Mouse (Mus musculus): ENCODE data around the gene Atp13a2.

Gene Atp13a2

GRCm38 (mm10) chr4:140986711-140987395, at the start of gene Atp13a2:
Gene Atp13a2, plus strand, starts transcription at chr4:140986873.
- peak; percentile 36 to 78 for DNase-seq (ENCODE audit: low read depth in 1 of 2, low spot score in 2 of 2)

DNA sequence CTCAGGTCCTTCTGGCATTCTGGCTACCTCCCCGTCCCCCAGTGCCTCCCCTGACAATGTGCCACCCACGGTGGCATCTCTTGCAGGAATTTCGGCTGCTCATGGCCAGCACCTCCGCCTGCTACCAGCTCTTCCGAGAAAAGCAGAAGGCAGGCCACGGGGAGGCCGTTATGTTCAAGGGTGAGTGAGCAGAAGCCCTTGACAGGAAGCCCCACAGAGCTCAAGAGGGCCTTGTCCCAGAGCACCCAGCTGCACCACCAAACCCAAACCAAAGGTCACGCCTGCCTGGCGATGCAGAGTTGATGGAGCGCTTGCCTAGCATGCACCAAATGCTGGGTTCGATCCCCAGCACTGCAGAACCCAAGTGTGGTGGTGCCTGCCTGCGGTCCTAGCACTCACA, 42.3 kb upstream of the Atp13a2 start:
- no peak for DNase-seq (ENCODE audit: low read depth in 1 of 2, low spot score in 2 of 2)

DNA sequence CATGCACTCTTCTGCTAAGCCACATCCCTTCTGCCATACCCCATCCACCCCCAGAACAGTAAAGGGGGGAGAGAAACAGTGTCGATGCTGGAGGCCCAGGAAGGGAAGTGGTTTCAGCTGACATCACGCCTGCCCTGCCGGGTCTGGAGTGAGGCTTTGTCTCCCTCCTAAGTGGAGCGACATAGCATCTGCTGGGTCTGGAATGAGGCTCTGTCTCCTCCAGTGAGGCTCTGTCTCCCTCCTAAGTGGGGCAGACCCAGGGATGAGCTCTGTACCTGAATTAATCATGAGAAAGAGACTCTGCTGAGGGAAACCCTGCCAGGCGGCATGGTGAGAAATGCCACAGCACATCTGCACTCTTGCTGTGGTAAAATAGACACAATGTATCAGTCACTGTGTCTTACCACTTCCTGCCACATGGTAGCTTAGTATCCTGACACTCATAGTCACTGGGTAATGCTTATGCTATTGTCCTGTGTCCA, 41.7 kb upstream of the Atp13a2 start:
- DNase-seq (ENCODE audit: low read depth in 1 of 2, low spot score in 2 of 2) = peak in 1 of 2 experiments; percentile 42

DNA sequence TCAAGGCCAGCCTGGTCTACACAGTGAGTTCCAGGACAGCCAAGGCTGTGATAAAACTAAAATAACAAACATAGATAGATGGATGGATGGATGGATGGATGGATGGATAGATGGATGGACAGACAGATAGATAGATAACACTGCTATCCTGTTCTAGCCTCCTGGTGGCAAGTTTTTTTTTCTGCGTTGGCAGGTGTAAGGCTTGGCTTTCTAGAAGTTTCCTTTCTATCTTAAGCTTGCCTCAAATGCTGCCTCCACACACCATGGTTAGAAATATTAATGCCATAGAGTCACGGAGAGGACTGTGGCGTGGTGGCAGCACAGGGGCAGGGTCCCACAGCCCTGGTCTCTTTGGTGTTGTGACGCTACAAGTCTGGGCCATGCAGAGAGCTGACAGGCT, 41.1 kb upstream of the Atp13a2 start:
- no peak for DNase-seq (ENCODE audit: low read depth in 1 of 2, low spot score in 2 of 2)

GRCm38 (mm10) chr4:140946048-140946447, 40.6 kb upstream of the Atp13a2 start:
- no peak for DNase-seq (ENCODE audit: low read depth in 1 of 2, low spot score in 2 of 2)

DNA sequence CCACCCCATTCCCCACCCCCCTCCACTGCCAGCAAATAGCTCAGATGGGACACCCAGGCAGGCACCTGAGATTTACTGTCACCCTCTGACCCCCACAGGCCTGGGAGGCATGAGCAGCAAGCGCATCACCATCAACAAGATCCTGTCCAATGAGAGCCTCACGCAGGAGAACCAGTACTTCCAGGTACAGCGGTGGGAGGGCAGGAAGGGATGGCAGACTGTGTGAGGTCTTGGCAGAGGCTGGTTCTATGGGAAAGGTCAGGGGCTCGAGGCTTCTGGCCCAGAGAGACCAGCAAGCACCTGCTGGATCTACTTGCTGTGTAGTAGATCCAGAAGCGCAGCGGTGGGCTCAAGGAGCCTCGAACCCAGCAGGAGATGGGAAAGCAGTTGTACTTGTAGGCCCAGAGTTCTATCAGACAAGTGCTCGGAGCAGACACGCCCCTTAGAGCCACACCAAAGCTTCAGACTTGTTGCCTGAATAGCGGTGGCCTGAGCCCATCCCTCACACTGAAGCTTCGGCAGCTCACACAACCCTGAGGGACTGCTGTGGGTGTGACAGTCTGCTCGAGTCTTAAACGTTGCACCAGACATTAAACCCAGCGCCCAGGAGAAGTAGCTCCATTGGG, 40.0 kb upstream of the Atp13a2 start:
- no peak for DNase-seq (ENCODE audit: low read depth in 1 of 2, low spot score in 2 of 2)

- no peak for DNase-seq (ENCODE audit: low read depth in 1 of 2, low spot score in 2 of 2)
These were observed 38.9 kb upstream of the Atp13a2 start for GRCm38 (mm10) chr4:140947487-140948440.

DNA sequence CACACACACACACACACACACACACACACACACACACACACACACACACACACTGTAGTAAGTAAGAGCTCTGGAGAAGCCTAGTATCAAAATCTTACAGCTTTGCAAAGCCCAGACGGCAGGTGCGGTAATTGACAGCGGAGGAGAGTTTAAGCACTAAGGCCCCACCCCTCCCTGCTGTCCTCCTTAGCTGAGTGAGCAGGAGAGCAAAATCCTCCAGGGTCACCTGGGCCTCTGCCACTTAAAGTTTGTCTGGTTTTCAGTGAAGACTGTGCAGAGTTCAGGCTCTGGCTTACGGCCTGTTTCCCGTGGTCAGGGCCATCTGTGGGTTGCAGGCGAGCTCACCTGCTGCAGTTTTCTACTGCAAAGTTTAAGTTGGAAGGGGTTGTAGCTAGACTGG, 38.2 kb upstream of the Atp13a2 start:
- DNase-seq (ENCODE audit: low read depth in 1 of 2, low spot score in 2 of 2) = no peak

- no peak for DNase-seq (ENCODE audit: low read depth in 1 of 2, low spot score in 2 of 2)
These were observed 37.6 kb upstream of the Atp13a2 start for GRCm38 (mm10) chr4:140949052-140949451.

- no peak for DNase-seq (ENCODE audit: low read depth in 1 of 2, low spot score in 2 of 2)
These were observed 37.1 kb upstream of the Atp13a2 start for GRCm38 (mm10) chr4:140949616-140950015.

GRCm38 (mm10) chr4:140950574-140950973, 36.1 kb upstream of the Atp13a2 start:
- no peak for DNase-seq (ENCODE audit: low read depth in 1 of 2, low spot score in 2 of 2)

GRCm38 (mm10) chr4:140951861-140952641, 34.6 kb upstream of the Atp13a2 start:
- DNase-seq (ENCODE audit: low read depth in 1 of 2, low spot score in 2 of 2) = peak; percentile 59 to 70

GRCm38 (mm10) chr4:140957131-140957702, 29.5 kb upstream of the Atp13a2 start:
- no peak for DNase-seq (ENCODE audit: low read depth in 1 of 2, low spot score in 2 of 2)

DNA sequence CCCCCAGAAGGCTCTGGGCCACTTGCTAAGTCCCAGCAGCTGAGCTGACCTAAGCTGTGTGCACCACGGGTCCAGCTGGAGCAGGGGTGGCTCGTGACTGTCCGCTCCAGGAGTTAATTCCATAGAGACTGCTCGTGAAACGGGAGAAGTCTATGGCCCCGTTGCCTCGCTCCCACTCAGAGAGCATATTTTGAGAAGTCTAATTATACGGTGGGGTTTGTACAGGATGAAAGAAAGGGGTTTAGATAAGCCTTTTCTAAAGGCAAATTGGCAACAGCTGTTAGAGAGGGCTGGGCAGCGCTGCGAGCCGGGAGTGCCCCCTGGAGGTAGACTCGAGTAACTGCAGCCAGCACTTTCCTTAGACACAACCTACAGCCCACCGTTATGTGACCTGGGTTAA, 28.9 kb upstream of the Atp13a2 start:
- peak; percentile 44 to 60 for DNase-seq (ENCODE audit: low read depth in 1 of 2, low spot score in 2 of 2)

- DNase-seq (ENCODE audit: low read depth in 1 of 2, low spot score in 2 of 2) = no peak
These were observed 28.4 kb upstream of the Atp13a2 start for GRCm38 (mm10) chr4:140958319-140958718.

DNA sequence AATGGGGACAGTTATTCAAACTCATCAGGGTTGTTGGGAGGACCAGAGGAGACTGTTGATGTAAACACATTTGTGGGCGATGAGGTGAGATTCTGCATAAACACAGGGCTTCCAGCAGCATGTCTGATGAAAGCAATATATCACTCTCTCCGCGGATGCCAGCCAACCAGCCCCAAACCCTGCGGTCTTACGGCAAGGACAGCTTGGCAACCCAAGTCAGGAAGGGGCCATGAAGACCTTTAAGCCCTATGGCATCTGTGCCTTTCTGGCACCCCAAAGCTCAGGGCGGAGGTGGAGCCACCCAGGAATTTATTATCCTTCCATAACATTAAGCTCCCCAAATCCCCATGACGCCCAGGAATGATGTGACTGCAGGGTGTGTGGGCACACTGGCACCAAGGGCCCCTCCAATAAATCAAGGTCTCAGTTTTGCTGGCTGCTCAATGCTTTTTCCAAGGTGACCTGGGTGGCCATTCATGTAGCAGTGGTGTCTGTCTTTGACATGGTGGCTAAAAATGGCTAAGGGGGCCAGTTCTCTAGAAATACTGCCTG, 27.5 kb upstream of the Atp13a2 start:
- no peak for DNase-seq (ENCODE audit: low read depth in 1 of 2, low spot score in 2 of 2)

GRCm38 (mm10) chr4:140959715-140960479, 26.8 kb upstream of the Atp13a2 start:
- no peak for DNase-seq (ENCODE audit: low read depth in 1 of 2, low spot score in 2 of 2)

DNA sequence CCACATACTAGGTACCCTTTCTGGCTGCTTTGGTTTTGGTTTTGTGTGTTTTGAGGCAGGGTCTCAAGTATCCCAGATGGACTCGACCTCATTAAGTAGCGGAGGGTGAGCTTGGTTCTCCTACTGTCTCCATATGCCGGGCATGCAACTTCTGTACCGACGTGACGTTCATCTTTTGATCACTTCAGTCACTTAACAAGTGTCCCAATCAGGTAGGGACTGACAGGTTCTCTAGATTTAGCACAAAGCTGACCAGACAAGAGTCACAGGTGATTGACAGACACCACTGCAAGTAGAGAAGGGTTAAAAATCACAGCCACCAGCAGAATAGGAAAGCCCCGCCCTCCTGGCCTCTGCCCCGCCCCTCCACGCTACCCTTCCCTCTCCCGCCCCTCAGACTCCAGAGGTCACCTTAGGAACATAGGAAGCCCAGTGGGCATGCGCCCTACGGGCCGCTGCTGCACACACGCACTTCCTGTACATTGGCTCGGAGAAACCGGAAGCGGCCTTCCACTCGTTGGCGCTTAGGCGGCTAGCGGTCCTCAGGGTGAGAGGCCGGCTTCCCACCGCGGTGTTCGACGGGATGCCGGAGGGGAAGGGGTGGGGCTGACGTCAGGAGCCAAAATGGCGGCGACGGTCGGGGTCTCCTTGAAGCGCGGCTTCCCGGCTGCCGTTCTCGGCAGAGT, 25.7 kb upstream of the Atp13a2 start, which contains the start of gene Sdhb:
Sdhb (plus strand) TSS at position 423 of the 686 bp plus-strand sequence.
- peak; percentile 90 to 94 for DNase-seq (ENCODE audit: low read depth in 1 of 2, low spot score in 2 of 2)
